Mouse (Mus musculus): Measurements from ENCODE around the gene Sumf1. TPM values are rescaled to one million over a fixed set of nuclear protein-coding genes. Genes with fewer than 3 reads are reported as not detected.
A peak's percentile ranks its signal among the peaks of the same experiment; 100 is the strongest.

The Sumf1 gene
- polyA plus RNA-seq (2016; fragmentation: Nextera tagmentation; extraction: Ambion mirVana), result 12.3 and 13.0 TPM in 2 replicates

GRCm38 (mm10) chr6:108184847-108185684, at the start of gene Sumf1:
Gene Sumf1, minus strand, starts transcription at chr6:108185582.
- Histone ChIP-seq H3K9me3 (no peaks in the 10 kb centered on the region), H3K36me3 (no peaks in the 10 kb centered on the region), H3K27me3 (replicated peaks) (no peaks in the 10 kb centered on the region), H3K4me1 (peaks cover 6% of the 10 kb centered on the region), H3K9ac (peak within 1 kb of the TSS; percentile 82), H3K27ac (no peak within 1 kb of the TSS), H3K4me3 (peak within 1 kb of the TSS; percentile 91), H3K4me2 (replicated peaks) (peak within 1 kb of the TSS; percentile 90)
- 5% methylated on average over 49 of the region's 49 CpGs for WGBS
- ATAC-seq (ENCODE audit: low FRiP score, low read depth), result peak; percentile 97

- no peaks in the 10 kb centered on the region for H3K36me3 ChIP-seq
- no peak overlapping the region for H3K27ac ChIP-seq
- H3K9ac ChIP-seq, result no peak overlapping the region
- no peak overlapping the region for H3K4me3 ChIP-seq
- ATAC-seq (ENCODE audit: low FRiP score, low read depth), result no peak
- H3K4me2 ChIP-seq (replicated peaks), result no peak overlapping the region
- H3K4me1 ChIP-seq, result peaks cover 16% of the 10 kb centered on the region
- no peaks in the 10 kb centered on the region for H3K27me3 ChIP-seq (replicated peaks)
- no peaks in the 10 kb centered on the region for H3K9me3 ChIP-seq
- WGBS, result 84% methylated on average over 6 of the region's 6 CpGs
Observed at GRCm38 (mm10) chr6:108234536-108234935, 49.2 kb upstream of the Sumf1 start.

- WGBS, result 49% methylated on average over 6 of the region's 6 CpGs
Observed at GRCm38 (mm10) chr6:108233070-108233469, 47.7 kb upstream of the Sumf1 start.

GRCm38 (mm10) chr6:108231892-108232710, 46.7 kb upstream of the Sumf1 start:
- Histone ChIP-seq H3K9me3 (no peaks in the 10 kb centered on the region), H3K27ac (no peak overlapping the region), H3K4me2 (replicated peaks) (no peak overlapping the region), H3K36me3 (no peaks in the 10 kb centered on the region), H3K9ac (no peak overlapping the region), H3K27me3 (replicated peaks) (no peaks in the 10 kb centered on the region), H3K4me1 (peaks cover 16% of the 10 kb centered on the region), H3K4me3 (no peak overlapping the region)
- WGBS, result 75% methylated on average over 11 of the region's 11 CpGs
- ATAC-seq (ENCODE audit: low FRiP score, low read depth), result no peak

More at GRCm38 (mm10) chr6:108233070-108233469, 47.7 kb upstream of the Sumf1 start:
- H3K27ac ChIP-seq, result no peak overlapping the region
- H3K27me3 ChIP-seq (replicated peaks), result no peaks in the 10 kb centered on the region
- no peaks in the 10 kb centered on the region for H3K9me3 ChIP-seq
- H3K36me3 ChIP-seq, result no peaks in the 10 kb centered on the region
- H3K4me2 ChIP-seq (replicated peaks), result no peak overlapping the region
- H3K9ac ChIP-seq, result no peak overlapping the region
- ATAC-seq (ENCODE audit: low FRiP score, low read depth), result no peak
- H3K4me3 ChIP-seq, result no peak overlapping the region
- peaks cover 16% of the 10 kb centered on the region for H3K4me1 ChIP-seq

- Histone ChIP-seq H3K4me1 (peaks cover 5% of the 10 kb centered on the region), H3K27me3 (replicated peaks) (no peaks in the 10 kb centered on the region), H3K4me3 (no peak overlapping the region), H3K27ac (no peak overlapping the region), H3K9ac (no peak overlapping the region), H3K4me2 (replicated peaks) (no peak overlapping the region), H3K9me3 (no peaks in the 10 kb centered on the region), H3K36me3 (no peaks in the 10 kb centered on the region)
- ATAC-seq (ENCODE audit: low FRiP score, low read depth), result no peak
- WGBS, result 91% methylated on average over 3 of the region's 3 CpGs
Observed at GRCm38 (mm10) chr6:108230608-108231007, 45.2 kb upstream of the Sumf1 start.

GRCm38 (mm10) chr6:108228601-108229000, 43.2 kb upstream of the Sumf1 start:
- Histone ChIP-seq H3K27ac (no peak overlapping the region), H3K27me3 (replicated peaks) (no peaks in the 10 kb centered on the region), H3K4me3 (no peak overlapping the region), H3K4me1 (0 out of 2 replicates have a peak, but pooled peaks cover 2% of the 10 kb centered on the region), H3K4me2 (replicated peaks) (no peak overlapping the region), H3K36me3 (no peaks in the 10 kb centered on the region), H3K9ac (no peak overlapping the region), H3K9me3 (no peaks in the 10 kb centered on the region)
- 12% methylated on average over 2 of the region's 2 CpGs for WGBS
- ATAC-seq (ENCODE audit: low FRiP score, low read depth), result no peak

GRCm38 (mm10) chr6:108228048-108228447, 42.7 kb upstream of the Sumf1 start:
- Histone ChIP-seq H3K27me3 (replicated peaks) (no peaks in the 10 kb centered on the region), H3K27ac (no peak overlapping the region), H3K36me3 (no peaks in the 10 kb centered on the region), H3K4me3 (no peak overlapping the region), H3K9me3 (no peaks in the 10 kb centered on the region), H3K9ac (no peak overlapping the region), H3K4me2 (replicated peaks) (no peak overlapping the region), H3K4me1 (0 out of 2 replicates have a peak, but pooled peaks cover 2% of the 10 kb centered on the region)
- 68% methylated on average over 6 of the region's 6 CpGs for WGBS
- ATAC-seq (ENCODE audit: low FRiP score, low read depth), result no peak

GRCm38 (mm10) chr6:108227461-108227860, 42.1 kb upstream of the Sumf1 start:
- H3K9me3 ChIP-seq, result no peaks in the 10 kb centered on the region
- no peaks in the 10 kb centered on the region for H3K4me1 ChIP-seq
- no peak overlapping the region for H3K4me2 ChIP-seq (replicated peaks)
- WGBS, result 84% methylated on average over 6 of the region's 6 CpGs
- H3K27ac ChIP-seq, result no peak overlapping the region
- no peak overlapping the region for H3K9ac ChIP-seq
- no peaks in the 10 kb centered on the region for H3K27me3 ChIP-seq (replicated peaks)
- H3K4me3 ChIP-seq, result no peak overlapping the region
- H3K36me3 ChIP-seq, result no peaks in the 10 kb centered on the region
- no peak for ATAC-seq (ENCODE audit: low FRiP score, low read depth)

GRCm38 (mm10) chr6:108226230-108226629, 40.8 kb upstream of the Sumf1 start:
- no peak overlapping the region for H3K4me3 ChIP-seq
- H3K4me2 ChIP-seq (replicated peaks), result no peak overlapping the region
- ATAC-seq (ENCODE audit: low FRiP score, low read depth), result no peak
- H3K36me3 ChIP-seq, result no peaks in the 10 kb centered on the region
- H3K4me1 ChIP-seq, result no peaks in the 10 kb centered on the region
- 54% methylated on average over 7 of the region's 7 CpGs for WGBS
- H3K27me3 ChIP-seq (replicated peaks), result no peaks in the 10 kb centered on the region
- no peak overlapping the region for H3K9ac ChIP-seq
- no peaks in the 10 kb centered on the region for H3K9me3 ChIP-seq
- H3K27ac ChIP-seq, result no peak overlapping the region

- Histone ChIP-seq H3K36me3 (no peaks in the 10 kb centered on the region), H3K9ac (no peak overlapping the region), H3K4me3 (no peak overlapping the region), H3K9me3 (no peaks in the 10 kb centered on the region), H3K27me3 (replicated peaks) (no peaks in the 10 kb centered on the region), H3K4me2 (replicated peaks) (no peak overlapping the region), H3K27ac (no peak overlapping the region), H3K4me1 (no peaks in the 10 kb centered on the region)
- ATAC-seq (ENCODE audit: low FRiP score, low read depth), result no peak
- 90% methylated on average over 2 of the region's 2 CpGs for WGBS
Observed at GRCm38 (mm10) chr6:108225027-108225426, 39.6 kb upstream of the Sumf1 start.

GRCm38 (mm10) chr6:108224361-108224760, 39.0 kb upstream of the Sumf1 start:
- Histone ChIP-seq H3K36me3 (no peaks in the 10 kb centered on the region), H3K9me3 (no peaks in the 10 kb centered on the region), H3K27ac (no peak overlapping the region), H3K27me3 (replicated peaks) (no peaks in the 10 kb centered on the region), H3K9ac (no peak overlapping the region), H3K4me3 (no peak overlapping the region), H3K4me1 (no peaks in the 10 kb centered on the region), H3K4me2 (replicated peaks) (no peak overlapping the region)
- no peak for ATAC-seq (ENCODE audit: low FRiP score, low read depth)
- 91% methylated on average over 4 of the region's 4 CpGs for WGBS

- Histone ChIP-seq H3K27me3 (replicated peaks) (no peaks in the 10 kb centered on the region), H3K27ac (no peak overlapping the region), H3K36me3 (no peaks in the 10 kb centered on the region), H3K4me3 (no peak overlapping the region), H3K4me2 (replicated peaks) (no peak overlapping the region), H3K4me1 (no peaks in the 10 kb centered on the region), H3K9me3 (no peaks in the 10 kb centered on the region), H3K9ac (no peak overlapping the region)
- 90% methylated on average over 5 of the region's 5 CpGs for WGBS
- no peak for ATAC-seq (ENCODE audit: low FRiP score, low read depth)
Observed at GRCm38 (mm10) chr6:108222875-108223274, 37.5 kb upstream of the Sumf1 start.
